In genomic region chr10:52233969-52234653, GRCm38 (mm10) we compare ENCODE assay signal across 9 mouse cellular contexts. TPM values are rescaled to one million over a fixed set of nuclear protein-coding genes. Genes with fewer than 3 reads are reported as not detected.
DNase-seq lines count a peak whose midpoint lies in the region; ATAC-seq and TF ChIP-seq lines count a peak whose summit lies in the region.
"Had no signal": no experiment of that assay in that cellular context is flagged by ENCODE, and none has a peak within 500 bp of the region (broad histone marks: within the 10 kb centered on the region; RNA-seq: fewer than 3 reads in every experiment).

No protein-coding gene starts in this region.

- no peak for TF ChIP-seq CTCF in cortical plate, adult 2 months (IDR thresholded peaks at IDR 0.05; ENCODE audit: extremely low read depth, insufficient read depth, low read length)
- no peak for TF ChIP-seq CTCF in intestine, postnatal 0 days (IDR thresholded peaks at IDR 0.05; ENCODE audit: low read depth)

- no peak for TF ChIP-seq POLR2A in cortical plate, adult 2 months (IDR thresholded peaks at IDR 0.05; ENCODE audit: extremely low read depth, insufficient read depth, low read length)

- no peaks in the 10 kb centered on the region for H3K4me1 ChIP-seq in cortical plate, adult 2 months (ENCODE audit: control insufficient read depth, insufficient read depth, low read length)
- peaks cover 3% of the 10 kb centered on the region; the same call in 1 of the 2 replicates for H3K4me1 ChIP-seq in intestine, postnatal 0 days (replicated peaks; ENCODE audit: control insufficient read depth, insufficient read depth, low read length)
- peaks cover 27% of the 10 kb centered on the region for H3K4me1 ChIP-seq in liver, embryonic 12.5 days
- H3K4me1 ChIP-seq in neural tube, embryonic 11.5 days (ENCODE audit: control insufficient read depth, insufficient read depth, low read length): no peaks in the 10 kb centered on the region

- no peaks in the 10 kb centered on the region for H3K27me3 ChIP-seq in intestine, postnatal 0 days (replicated peaks; ENCODE audit: control insufficient read depth, insufficient read depth, low read length)
- H3K27me3 ChIP-seq in liver, embryonic 12.5 days (replicated peaks): peaks cover 12% of the 10 kb centered on the region
- no peaks in the 10 kb centered on the region for H3K27me3 ChIP-seq in neural tube, embryonic 11.5 days (ENCODE audit: control insufficient read depth, insufficient read depth, low read length)

- no peak; the same call in 1 of the 2 replicates for ATAC-seq in intestine, postnatal 0 days
- no peak; the same call in none of the 2 replicates for ATAC-seq in liver, embryonic 12.5 days
- peak; percentile 59 for ATAC-seq in neural tube, embryonic 11.5 days (ENCODE audit: insufficient read depth, low FRiP score, low TSS enrichment)
- no peak for ATAC-seq in erythroid progenitor cell, adult 5-6 weeks (replicated peaks; ENCODE audit: low FRiP score, poor library complexity, severe bottlenecking)

- no peak overlapping the region for H3K27ac ChIP-seq in cortical plate, adult 2 months (ENCODE audit: insufficient read depth, low read length)
- H3K27ac ChIP-seq in intestine, postnatal 0 days (ENCODE audit: low read depth, low read length): peak overlapping the region; percentile 96
- H3K27ac ChIP-seq in liver, embryonic 12.5 days: peak overlapping the region; percentile 56; the same call in 1 of the 2 replicates
- H3K27ac ChIP-seq in neural tube, embryonic 11.5 days (ENCODE audit: low read depth, low read length): no peak overlapping the region; the same call in 1 of the 2 replicates

- DNase-seq in CD4-positive helper T cell, adult 2 months (ENCODE audit: low read depth, low spot score): peak; percentile 9
- peak; percentile 14 for DNase-seq in MN1 (ENCODE audit: low spot score)
- peak; percentile 19 to 33 for DNase-seq in gastrocnemius, postnatal 36 days
- DNase-seq in neural tube, embryonic 11.5 days (ENCODE audit: low spot score): peak; percentile 68

- peak overlapping the region; percentile 87 for H3K4me2 ChIP-seq in intestine, postnatal 0 days (replicated peaks; ENCODE audit: low read depth)
- H3K4me2 ChIP-seq in liver, embryonic 12.5 days: peak overlapping the region; percentile 97
- H3K4me2 ChIP-seq in neural tube, embryonic 11.5 days (ENCODE audit: low read depth): peak overlapping the region; percentile 55

- H3K9me3 ChIP-seq in intestine, postnatal 0 days (ENCODE audit: control insufficient read depth): no peaks in the 10 kb centered on the region
- no peaks in the 10 kb centered on the region for H3K9me3 ChIP-seq in liver, embryonic 12.5 days (replicated peaks)
- H3K9me3 ChIP-seq in neural tube, embryonic 11.5 days (ENCODE audit: control insufficient read depth, low read length): no peaks in the 10 kb centered on the region

- no peaks in the 10 kb centered on the region for H3K36me3 ChIP-seq in intestine, postnatal 0 days (ENCODE audit: control insufficient read depth, insufficient read depth)
- H3K36me3 ChIP-seq in liver, embryonic 12.5 days: no peaks in the 10 kb centered on the region
- H3K36me3 ChIP-seq in neural tube, embryonic 11.5 days (ENCODE audit: control insufficient read depth, insufficient read depth, low read length): no peaks in the 10 kb centered on the region

- peak overlapping the region; percentile 50 for H3K4me3 ChIP-seq in cortical plate, adult 2 months (ENCODE audit: insufficient read depth, low read length)
- H3K4me3 ChIP-seq in intestine, postnatal 0 days (ENCODE audit: low read depth, low read length): peak overlapping the region; percentile 94
- peak overlapping the region; percentile 69 for H3K4me3 ChIP-seq in liver, embryonic 12.5 days
- peak overlapping the region; percentile 79 for H3K4me3 ChIP-seq in neural tube, embryonic 11.5 days (ENCODE audit: low read depth, low read length)

- H3K9ac ChIP-seq in intestine, postnatal 0 days (ENCODE audit: low read depth, low read length): peak overlapping the region; percentile 95
- peak overlapping the region; percentile 75 for H3K9ac ChIP-seq in liver, embryonic 12.5 days
- peak overlapping the region; percentile 87 for H3K9ac ChIP-seq in neural tube, embryonic 11.5 days (ENCODE audit: low read length)

- intact Hi-C loops in gastrocnemius, postnatal 36 days (cut with DNase I): loop anchor here (2.0 to 5.0 kb wide), 2 partner anchors 97 to 153 kb away; partner anchors contain the start of gene Nepn

- under 1% methylated on average over 37 of the region's 40 CpGs for WGBS in intestine, postnatal 0 days
- under 1% methylated on average over 40 of the region's 40 CpGs for whole genome bisulfite sequencing in liver, embryonic 12.5 days (ENCODE audit: insufficient replicate concordance)
- under 1% methylated on average over 40 of the region's 40 CpGs for WGBS in neural tube, embryonic 11.5 days

RNA-seq across cellular contexts. Expression of gene Dcbld1, which starts 0.7 kb away (rescaled TPM):
- polyA plus RNA-seq in cortical plate, adult 2 months (2012; rRNA removed): 5.7 and 5.9 TPM in 2 replicates
- total RNA-seq in gastrocnemius, postnatal 36 days (2021): 1 to 10 TPM; 1.4 to 1.9 TPM
- polyA plus RNA-seq in intestine, postnatal 0 days (2015; fragmentation: Nextera tagmentation; extraction: Ambion mirVana): 36.7 and 37.3 TPM in 2 replicates
- 7.5 and 8.7 TPM in 2 replicates for polyA plus RNA-seq in liver, embryonic 12.5 days (2016; fragmentation: Nextera tagmentation; extraction: Ambion mirVana)
- 24.8 and 26.4 TPM in 2 replicates for polyA plus RNA-seq in neural tube, embryonic 11.5 days (2014; fragmentation: Nextera tagmentation; extraction: Ambion mirVana)
- total RNA-seq in erythroid progenitor cell, adult 5-6 weeks (2015; ENCODE audit: low replicate concordance): not detected in 2 replicates
- total RNA-seq in erythroid progenitor cell, adult 5-6 weeks (2017; ENCODE audit: low replicate concordance): not detected in 2 replicates

RNA-seq across cellular contexts. Expression of gene Ros1, which starts 39.1 kb away (rescaled TPM):
- polyA plus RNA-seq in cortical plate, adult 2 months (2012; rRNA removed): not detected in 2 replicates
- total RNA-seq in gastrocnemius, postnatal 36 days (2021): under 1 TPM; 0.02 to 0.05 TPM
- 7.8 and 9.5 TPM in 2 replicates for polyA plus RNA-seq in intestine, postnatal 0 days (2015; fragmentation: Nextera tagmentation; extraction: Ambion mirVana)
- 0.07 and 0.08 TPM in 2 replicates for polyA plus RNA-seq in liver, embryonic 12.5 days (2016; fragmentation: Nextera tagmentation; extraction: Ambion mirVana)
- polyA plus RNA-seq in neural tube, embryonic 11.5 days (2014; fragmentation: Nextera tagmentation; extraction: Ambion mirVana): not detected in 2 replicates
- not detected in 2 replicates for total RNA-seq in erythroid progenitor cell, adult 5-6 weeks (2015; ENCODE audit: low replicate concordance)
- total RNA-seq in erythroid progenitor cell, adult 5-6 weeks (2017; ENCODE audit: low replicate concordance): not detected in 2 replicates
- total RNA-seq: hematopoietic stem cell, adult 5-6 weeks had no signal

Comparison
In these comparisons a context has a peak if more than half of its experiments do, and no peak if none do; other contexts are left out.
1. DNase-seq: peak in every context shown above with its lines; median percentile 68 in neural tube, embryonic 11.5 days; 26 in gastrocnemius, postnatal 36 days; 14 in MN1; 9 in CD4-positive helper T cell, adult 2 months.
2. H3K27ac ChIP-seq: peak in intestine, postnatal 0 days (single experiment) and liver, embryonic 12.5 days (single experiment); none in cortical plate, adult 2 months (single experiment) and neural tube, embryonic 11.5 days (single experiment).
3. Peak in every context shown above with its lines, with median percentiles within 50 percentile points of each other: H3K4me3 ChIP-seq, H3K4me2 ChIP-seq and H3K9ac ChIP-seq.